Mouse (Mus musculus): ENCODE measurements around the gene Agrp.

Agrp gene

GRCm38 (mm10) chr8:105519591-105519990 lies 117.6 kb downstream of the Agrp start:
- no peak for DNase-seq (ENCODE audit: low read depth, low spot score)

DNA sequence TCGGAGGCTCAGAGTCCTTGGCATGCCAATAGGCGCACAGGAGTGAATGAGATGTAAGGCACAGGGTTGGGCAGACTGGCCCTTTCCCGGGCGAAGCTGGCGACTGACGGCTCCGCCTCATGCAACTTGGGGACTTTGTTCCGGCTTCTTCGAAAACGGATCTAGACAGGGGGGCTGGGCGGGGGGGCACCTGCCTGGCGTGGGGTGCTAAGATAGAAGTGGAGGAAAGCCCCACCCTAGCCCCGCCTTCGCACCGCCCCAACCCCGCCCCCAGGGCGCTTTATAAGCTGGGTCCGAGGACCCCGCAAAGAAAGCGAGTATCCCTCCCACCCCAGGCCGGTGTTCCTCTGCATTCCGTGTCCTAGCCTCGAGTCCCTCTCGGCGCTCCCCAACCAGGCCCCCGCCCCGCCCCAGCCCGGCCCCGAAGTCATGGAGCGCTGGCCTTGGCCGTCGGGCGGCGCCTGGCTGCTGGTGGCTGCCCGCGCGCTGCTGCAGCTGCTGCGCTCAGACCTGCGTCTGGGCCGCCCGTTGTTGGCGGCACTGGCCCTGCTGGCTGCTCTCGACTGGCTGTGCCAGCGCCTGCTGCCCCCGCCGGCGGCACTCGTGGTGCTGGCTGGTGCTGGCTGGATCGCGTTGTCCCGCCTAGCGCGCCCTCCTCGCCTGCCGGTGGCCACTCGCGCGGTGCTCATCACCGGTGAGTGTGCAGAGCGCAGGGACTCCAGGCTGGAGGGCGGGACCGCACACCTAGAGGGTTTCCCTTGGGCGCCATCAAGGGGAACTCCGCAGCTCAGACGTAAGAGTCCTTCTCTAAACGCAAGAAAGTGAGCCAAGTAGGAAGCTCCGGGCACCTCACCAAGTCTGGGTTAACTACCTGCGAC lies 118.5 kb downstream of the Agrp start, which contains the start of gene Hsd11b2:
Gene Hsd11b2 (plus strand): TSS at position 320 of the 878 bp plus-strand sequence.
- peak; percentile 81 for DNase-seq (ENCODE audit: low read depth, low spot score)

DNA sequence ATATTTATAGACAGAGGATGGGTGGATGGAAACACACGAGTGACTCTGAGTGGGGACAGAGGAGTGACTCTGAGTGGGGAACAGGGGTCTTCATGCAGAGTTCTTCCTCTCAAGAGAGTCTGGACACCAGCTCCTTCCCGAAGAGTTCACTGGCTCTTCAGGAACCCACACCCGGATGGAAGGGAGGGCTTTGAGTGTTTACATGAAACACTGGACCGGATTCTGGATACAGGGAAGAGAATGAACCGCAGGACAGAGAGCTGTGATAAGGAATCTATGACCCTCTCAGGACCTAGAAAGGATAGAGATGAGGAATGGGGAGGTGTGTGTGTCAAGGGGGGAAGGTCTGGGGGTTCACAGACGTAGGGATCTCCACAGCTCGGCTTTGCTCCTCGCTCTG lies 119.8 kb downstream of the Agrp start:
- DNase-seq (ENCODE audit: low read depth, low spot score): no peak
